Mouse (Mus musculus): ENCODE measurements around the gene Ms4a18. TPM values are rescaled to one million over a fixed set of nuclear protein-coding genes. Genes with fewer than 3 reads are reported as not detected.

Ms4a18 gene
- polyA plus RNA-seq, 1 experiment = 0.38 TPM

DNA sequence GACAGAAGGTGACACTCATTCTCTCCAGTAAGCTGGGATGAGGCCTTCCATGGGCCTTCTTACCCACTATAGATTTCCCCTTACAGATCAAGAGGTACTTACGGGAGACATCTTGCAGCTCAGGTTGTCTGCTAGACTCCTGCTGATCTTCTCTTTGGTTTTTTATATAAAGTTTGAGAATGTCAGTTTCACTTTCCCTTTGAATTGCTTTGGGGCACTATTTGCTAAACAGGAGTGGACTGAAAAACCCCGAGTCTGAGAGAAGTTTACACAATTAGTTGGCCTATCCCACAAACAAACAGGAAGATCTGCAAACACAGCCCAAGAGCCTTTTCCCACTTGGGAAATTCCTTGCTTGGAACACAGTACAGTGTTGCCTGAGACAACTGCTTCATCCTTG lies 32.5 kb upstream of the Ms4a18 start:
- H3K4me1 ChIP-seq (replicated peaks; ENCODE audit: control insufficient read depth, insufficient read depth, low read length) = peaks cover 18% of the 10 kb centered on the region
- H3K36me3 ChIP-seq (ENCODE audit: control insufficient read depth, insufficient read depth, low read length) = no peaks in the 10 kb centered on the region
- TF ChIP-seq POLR2A (IDR thresholded peaks at IDR 0.05; ENCODE audit: control insufficient read depth, extremely low read depth, insufficient read depth, low read length, poor library complexity) (no peak), CTCF (IDR thresholded peaks at IDR 0.05; ENCODE audit: borderline replicate concordance, control insufficient read depth, extremely low read depth, insufficient read depth, low read length, poor library complexity) (no peak)
- no peak overlapping the region; the same call in 1 of the 2 replicates for H3K27ac ChIP-seq (ENCODE audit: control insufficient read depth, insufficient read depth, low read length)
- H3K4me3 ChIP-seq (ENCODE audit: control insufficient read depth, insufficient read depth, low read length) = no peak overlapping the region
- no peak for DNase-seq
- H3K27me3 ChIP-seq (ENCODE audit: control insufficient read depth, insufficient read depth, low read length) = no peaks in the 10 kb centered on the region
- WGBS = 4% methylated on average over 2 of the region's 2 CpGs

DNA sequence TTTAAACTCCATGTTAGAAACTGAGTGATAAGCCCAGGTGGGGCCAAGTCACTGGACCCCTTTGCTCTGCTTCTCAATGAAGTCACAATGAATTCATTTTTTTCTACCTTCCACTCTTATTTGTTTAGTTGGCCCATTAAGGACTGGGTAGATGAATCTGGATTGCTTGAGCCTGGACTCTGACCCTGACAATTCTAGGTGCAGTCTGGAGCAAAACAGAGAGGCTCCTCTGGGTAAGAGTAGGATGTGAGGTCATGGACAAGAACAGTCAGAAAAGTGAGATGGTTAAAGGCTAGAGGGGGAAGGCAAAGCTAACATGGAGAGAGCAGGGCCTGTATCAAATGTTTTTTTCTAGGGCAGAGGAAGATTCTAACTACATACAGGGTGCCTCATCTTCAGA lies 31.6 kb upstream of the Ms4a18 start:
- no peak overlapping the region; the same call in 1 of the 2 replicates for H3K27ac ChIP-seq (ENCODE audit: control insufficient read depth, insufficient read depth, low read length)

GRCm38 (mm10) chr19:11048503-11048902 lies 30.7 kb upstream of the Ms4a18 start:
- DNase-seq = no peak
- H3K4me3 ChIP-seq (ENCODE audit: control insufficient read depth, insufficient read depth, low read length) = no peak overlapping the region
- H3K27ac ChIP-seq (ENCODE audit: control insufficient read depth, insufficient read depth, low read length) = no peak overlapping the region
- H3K36me3 ChIP-seq (ENCODE audit: control insufficient read depth, insufficient read depth, low read length) = no peaks in the 10 kb centered on the region
- TF ChIP-seq POLR2A (IDR thresholded peaks at IDR 0.05; ENCODE audit: control insufficient read depth, extremely low read depth, insufficient read depth, low read length, poor library complexity) = no peak
- no peak for TF ChIP-seq CTCF (IDR thresholded peaks at IDR 0.05; ENCODE audit: borderline replicate concordance, control insufficient read depth, extremely low read depth, insufficient read depth, low read length, poor library complexity)
- H3K27me3 ChIP-seq (ENCODE audit: control insufficient read depth, insufficient read depth, low read length) = no peaks in the 10 kb centered on the region
- H3K4me1 ChIP-seq (replicated peaks; ENCODE audit: control insufficient read depth, insufficient read depth, low read length) = peaks cover 16% of the 10 kb centered on the region
- WGBS = 95% methylated on average over 1 of the region's 1 CpGs

More for the DNA sequence above, 31.6 kb upstream of the Ms4a18 start:
- DNase-seq = no peak
- no peak overlapping the region for H3K4me3 ChIP-seq (ENCODE audit: control insufficient read depth, insufficient read depth, low read length)
- no peaks in the 10 kb centered on the region for H3K36me3 ChIP-seq (ENCODE audit: control insufficient read depth, insufficient read depth, low read length)
- peaks cover 18% of the 10 kb centered on the region for H3K4me1 ChIP-seq (replicated peaks; ENCODE audit: control insufficient read depth, insufficient read depth, low read length)
- no peaks in the 10 kb centered on the region for H3K27me3 ChIP-seq (ENCODE audit: control insufficient read depth, insufficient read depth, low read length)
- TF ChIP-seq POLR2A (IDR thresholded peaks at IDR 0.05; ENCODE audit: control insufficient read depth, extremely low read depth, insufficient read depth, low read length, poor library complexity) (no peak), CTCF (IDR thresholded peaks at IDR 0.05; ENCODE audit: borderline replicate concordance, control insufficient read depth, extremely low read depth, insufficient read depth, low read length, poor library complexity) (no peak)

DNA sequence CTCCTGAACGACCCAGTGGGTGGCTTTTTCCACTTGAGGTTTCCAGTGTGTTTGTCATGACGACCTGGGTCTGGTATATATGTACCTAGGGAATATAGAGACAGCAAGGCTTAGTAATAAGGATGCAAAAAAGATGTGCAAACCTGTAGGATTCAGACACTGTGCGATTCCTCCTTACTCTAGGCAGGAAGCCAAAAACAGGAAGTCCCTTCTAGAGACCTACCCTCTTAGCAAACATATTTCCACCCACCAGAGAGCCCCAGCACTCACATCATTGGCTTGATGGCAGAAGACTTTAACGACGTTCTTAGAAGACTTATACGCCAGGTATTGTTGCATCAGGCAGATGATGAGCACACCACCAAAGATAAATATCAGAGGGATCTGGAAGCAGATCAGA lies 30.2 kb upstream of the Ms4a18 start:
- H3K36me3 ChIP-seq (ENCODE audit: control insufficient read depth, insufficient read depth, low read length) = no peaks in the 10 kb centered on the region
- H3K27ac ChIP-seq (ENCODE audit: control insufficient read depth, insufficient read depth, low read length) = no peak overlapping the region; the same call in 1 of the 2 replicates
- TF ChIP-seq POLR2A (IDR thresholded peaks at IDR 0.05; ENCODE audit: control insufficient read depth, extremely low read depth, insufficient read depth, low read length, poor library complexity) (no peak), CTCF (IDR thresholded peaks at IDR 0.05; ENCODE audit: borderline replicate concordance, control insufficient read depth, extremely low read depth, insufficient read depth, low read length, poor library complexity) (no peak)
- peaks cover 15% of the 10 kb centered on the region for H3K4me1 ChIP-seq (replicated peaks; ENCODE audit: control insufficient read depth, insufficient read depth, low read length)
- no peaks in the 10 kb centered on the region for H3K27me3 ChIP-seq (ENCODE audit: control insufficient read depth, insufficient read depth, low read length)
- WGBS = 28% methylated on average over 6 of the region's 6 CpGs
- peak; percentile 13 for DNase-seq
- no peak overlapping the region for H3K4me3 ChIP-seq (ENCODE audit: control insufficient read depth, insufficient read depth, low read length)

GRCm38 (mm10) chr19:11044996-11045711 lies 27.3 kb upstream of the Ms4a18 start:
- Histone ChIP-seq H3K4me1 (replicated peaks; ENCODE audit: control insufficient read depth, insufficient read depth, low read length) (peaks cover 6% of the 10 kb centered on the region), H3K4me3 (ENCODE audit: control insufficient read depth, insufficient read depth, low read length) (peak overlapping the region; percentile 41), H3K27me3 (ENCODE audit: control insufficient read depth, insufficient read depth, low read length) (no peaks in the 10 kb centered on the region), H3K27ac (ENCODE audit: control insufficient read depth, insufficient read depth, low read length) (no peak overlapping the region), H3K36me3 (ENCODE audit: control insufficient read depth, insufficient read depth, low read length) (no peaks in the 10 kb centered on the region)
- TF ChIP-seq CTCF (IDR thresholded peaks at IDR 0.05; ENCODE audit: borderline replicate concordance, control insufficient read depth, extremely low read depth, insufficient read depth, low read length, poor library complexity) = peak; percentile 85
- no peak for TF ChIP-seq POLR2A (IDR thresholded peaks at IDR 0.05; ENCODE audit: control insufficient read depth, extremely low read depth, insufficient read depth, low read length, poor library complexity)
- WGBS = 6% methylated on average over 37 of the region's 40 CpGs
- peak; percentile 64 for DNase-seq

- Histone ChIP-seq H3K36me3 (ENCODE audit: control insufficient read depth, insufficient read depth, low read length) (no peaks in the 10 kb centered on the region), H3K4me1 (replicated peaks; ENCODE audit: control insufficient read depth, insufficient read depth, low read length) (peaks cover 5% of the 10 kb centered on the region), H3K27me3 (ENCODE audit: control insufficient read depth, insufficient read depth, low read length) (no peaks in the 10 kb centered on the region), H3K4me3 (ENCODE audit: control insufficient read depth, insufficient read depth, low read length) (no peak overlapping the region), H3K27ac (ENCODE audit: control insufficient read depth, insufficient read depth, low read length) (no peak overlapping the region)
- TF ChIP-seq CTCF (IDR thresholded peaks at IDR 0.05; ENCODE audit: borderline replicate concordance, control insufficient read depth, extremely low read depth, insufficient read depth, low read length, poor library complexity) (no peak), POLR2A (IDR thresholded peaks at IDR 0.05; ENCODE audit: control insufficient read depth, extremely low read depth, insufficient read depth, low read length, poor library complexity) (no peak)
- no peak for DNase-seq
- 38% methylated on average over 5 of the region's 5 CpGs for WGBS
These were observed 26.8 kb upstream of the Ms4a18 start for GRCm38 (mm10) chr19:11044671-11044995.

DNA sequence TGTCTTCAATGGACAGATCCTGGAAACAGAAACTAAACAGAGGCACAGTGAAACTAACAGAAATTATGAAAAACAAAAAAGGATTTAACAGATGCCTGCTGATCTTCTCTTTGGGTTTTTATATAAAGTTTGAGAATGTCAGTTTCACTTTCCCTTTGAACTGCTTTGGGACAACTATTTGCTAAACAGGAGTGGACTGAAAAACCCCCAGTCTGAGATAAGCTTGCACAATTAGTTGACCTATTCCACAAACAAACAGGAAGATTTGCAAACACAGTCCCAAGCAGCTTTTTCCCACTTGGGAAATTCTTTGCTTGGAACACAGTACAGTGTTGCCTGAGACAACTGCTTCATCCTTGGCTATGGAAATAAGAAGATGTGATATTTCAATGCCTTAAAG lies 19.7 kb upstream of the Ms4a18 start:
- Histone ChIP-seq H3K4me1 (replicated peaks; ENCODE audit: control insufficient read depth, insufficient read depth, low read length) (no peaks in the 10 kb centered on the region), H3K4me3 (ENCODE audit: control insufficient read depth, insufficient read depth, low read length) (no peak overlapping the region), H3K27me3 (ENCODE audit: control insufficient read depth, insufficient read depth, low read length) (no peaks in the 10 kb centered on the region), H3K36me3 (ENCODE audit: control insufficient read depth, insufficient read depth, low read length) (no peaks in the 10 kb centered on the region), H3K27ac (ENCODE audit: control insufficient read depth, insufficient read depth, low read length) (no peak overlapping the region)
- DNase-seq = no peak
- no peak for TF ChIP-seq CTCF (IDR thresholded peaks at IDR 0.05; ENCODE audit: borderline replicate concordance, control insufficient read depth, extremely low read depth, insufficient read depth, low read length, poor library complexity)
- TF ChIP-seq POLR2A (IDR thresholded peaks at IDR 0.05; ENCODE audit: control insufficient read depth, extremely low read depth, insufficient read depth, low read length, poor library complexity) = no peak
